Mouse (Mus musculus) intestine, postnatal 0 days (tissue): Measurements from ENCODE around the gene Krt27. TPM values are rescaled to one million over a fixed set of nuclear protein-coding genes. Genes with fewer than 3 reads are reported as not detected.

Source experiments
- ATAC-seq: fragments of 200-750 bp; cut with Nextera tagmentation; 2 replicates; pipeline ENCODE4 v1.8.0; 2017; ENCODE audit warnings: mild to moderate bottlenecking, moderate TSS enrichment, moderate library complexity
- H3K27ac ChIP-seq: fragments of 300-500 bp; sonication (generic); 2 replicates; pipeline ENCODE4 v1.5.1; 2014; ENCODE audit warnings: mild to moderate bottlenecking, low read depth, low read length, moderate library complexity
- H3K27me3 ChIP-seq: fragments of 300-500 bp; sonication (generic); replicated peaks from 2 replicates; pipeline ENCODE4 v1.6.1; 2014; ENCODE audit warnings: low read length, mixed read lengths; ENCODE audit not compliant: control insufficient read depth, insufficient read depth
- H3K36me3 ChIP-seq: fragments of 300-500 bp; sonication (generic); 2 replicates; pipeline ENCODE4 v1.6.1; 2014; ENCODE audit warnings: mild to moderate bottlenecking, moderate library complexity; ENCODE audit not compliant: control insufficient read depth, insufficient read depth
- H3K4me1 ChIP-seq: fragments of 300-500 bp; sonication (generic); replicated peaks from 2 replicates; pipeline ENCODE4 v1.6.1; 2014; ENCODE audit warnings: antibody characterized with exemption, low read length, mixed read lengths; ENCODE audit not compliant: control insufficient read depth, insufficient read depth
- H3K4me2 ChIP-seq: fragments of 300-500 bp; sonication (generic); replicated peaks from 2 replicates; pipeline ENCODE4 v1.6.1; 2014; ENCODE audit warnings: low read depth, mild to moderate bottlenecking, moderate library complexity
- H3K4me3 ChIP-seq: fragments of 300-500 bp; sonication (generic); 2 replicates; pipeline ENCODE4 v1.5.1; 2014; ENCODE audit warnings: low read depth, low read length
- H3K9ac ChIP-seq: fragments of 300-500 bp; sonication (generic); 2 replicates; pipeline ENCODE4 v1.6.1; 2014; ENCODE audit warnings: mild to moderate bottlenecking, low read depth, low read length
- H3K9me3 ChIP-seq: fragments of 300-500 bp; sonication (generic); 2 replicates; pipeline ENCODE4 v1.6.1; 2016; ENCODE audit warnings: mixed run types; ENCODE audit not compliant: control insufficient read depth
- CTCF ChIP-seq: sonication (generic); IDR thresholded peaks from 2 replicates; pipeline ENCODE4 v1.5.1; 2016; ENCODE audit warnings: low read depth, mild to moderate bottlenecking, control low read depth, antibody characterized with exemption, moderate library complexity
- WGBS: fragments of 180-500 bp; shearing (Covaris S2); extraction: QIAGEN DNeasy Blood & Tissue Kit; methylation state at CpG from one replicate; pipeline ENCODE4 v1.1.7; 2014; 5-methylcytosine and 5-hydroxymethylcytosine counted together
- polyA plus RNA-seq: library from polyadenylated mRNA; unstranded; fragments of >200 nt; fragmentation: Nextera tagmentation; extraction: Ambion mirVana; gene quantifications from 2 replicates; pipeline ENCODE4 v1.2.1, GENCODE M21; 2015

Gene Krt27
- polyA plus RNA-seq, 1 experiment from 2014 or later: not detected

- H3K9me3 ChIP-seq: no peaks in the 10 kb centered on the region
- H3K4me3 ChIP-seq: 0 out of 2 replicates have a peak overlapping the region, but pooled peaks have one; percentile 3
- H3K27me3 ChIP-seq: no peaks in the 10 kb centered on the region
- H3K4me1 ChIP-seq: no peaks in the 10 kb centered on the region
- TF ChIP-seq CTCF: no peak
- H3K9ac ChIP-seq: no peak overlapping the region
- no peak overlapping the region for H3K27ac ChIP-seq
- H3K36me3 ChIP-seq: no peaks in the 10 kb centered on the region
- peak overlapping the region; percentile 41 for H3K4me2 ChIP-seq
- WGBS: 33% methylated on average over 9 of the region's 9 CpGs
- ATAC-seq: no peak
Measured at GRCm38 (mm10) chr11:99319127-99319526, 31.8 kb downstream of the Krt27 start.

DNA sequence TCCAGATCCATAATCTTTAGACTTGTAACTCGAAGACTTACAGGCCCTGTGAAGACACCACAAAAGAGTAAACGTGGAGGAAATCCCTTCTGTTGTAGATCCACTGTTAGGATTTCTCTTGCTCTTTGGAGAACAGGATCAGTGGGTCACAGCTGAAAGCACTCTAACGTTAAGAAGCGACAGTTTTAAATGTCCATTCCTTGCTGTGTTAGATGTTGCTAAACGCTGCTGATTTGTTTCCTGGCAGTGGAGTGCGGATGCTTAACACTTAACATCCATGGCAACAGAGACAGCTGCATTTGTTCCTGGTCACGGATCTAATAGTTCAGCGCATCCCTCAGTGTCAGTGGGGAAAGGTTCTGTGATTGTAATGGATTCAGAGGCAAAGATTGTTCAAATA is 34.4 kb downstream of the Krt27 start:
- H3K9ac ChIP-seq: no peak overlapping the region
- H3K27me3 ChIP-seq: no peaks in the 10 kb centered on the region
- no peak for TF ChIP-seq CTCF
- H3K4me2 ChIP-seq: no peak overlapping the region
- ATAC-seq: no peak
- no peaks in the 10 kb centered on the region for H3K4me1 ChIP-seq
- 53% methylated on average over 8 of the region's 8 CpGs for WGBS
- H3K4me3 ChIP-seq: no peak overlapping the region
- H3K9me3 ChIP-seq: no peaks in the 10 kb centered on the region
- no peaks in the 10 kb centered on the region for H3K36me3 ChIP-seq
- H3K27ac ChIP-seq: no peak overlapping the region

DNA sequence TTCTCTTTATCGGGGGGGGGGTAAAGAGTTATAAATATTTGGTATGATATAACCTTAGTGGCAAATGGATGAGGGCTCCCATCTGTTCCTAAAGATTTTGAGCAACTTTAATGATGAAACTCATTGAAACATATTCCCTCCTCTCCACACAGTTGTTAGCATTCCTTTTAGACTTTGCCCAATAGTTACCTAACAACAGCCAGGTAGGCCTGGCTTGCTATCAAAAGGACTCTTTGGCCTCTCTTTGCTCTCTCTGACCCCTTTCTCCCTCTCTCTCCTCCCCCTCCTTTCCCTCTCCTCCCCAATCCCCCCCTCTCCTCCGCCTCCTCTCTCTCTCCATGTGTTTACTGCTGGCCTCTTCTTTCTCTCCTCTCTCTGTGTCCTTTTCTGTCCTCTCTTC is 36.3 kb downstream of the Krt27 start:
- Histone ChIP-seq H3K9me3 (no peaks in the 10 kb centered on the region), H3K4me1 (no peaks in the 10 kb centered on the region), H3K27ac (no peak overlapping the region), H3K4me3 (no peak overlapping the region), H3K27me3 (no peaks in the 10 kb centered on the region), H3K9ac (no peak overlapping the region), H3K36me3 (no peaks in the 10 kb centered on the region), H3K4me2 (no peak overlapping the region)
- ATAC-seq: no peak
- 62% methylated on average over 2 of the region's 2 CpGs for WGBS
- no peak for TF ChIP-seq CTCF

GRCm38 (mm10) chr11:99310882-99311281 is 40.0 kb downstream of the Krt27 start:
- no peak for ATAC-seq
- H3K4me2 ChIP-seq: no peak overlapping the region
- H3K4me3 ChIP-seq: no peak overlapping the region
- 81% methylated on average over 1 of the region's 1 CpGs for WGBS
- H3K27ac ChIP-seq: no peak overlapping the region
- H3K36me3 ChIP-seq: no peaks in the 10 kb centered on the region
- no peaks in the 10 kb centered on the region for H3K4me1 ChIP-seq
- no peaks in the 10 kb centered on the region for H3K9me3 ChIP-seq
- TF ChIP-seq CTCF: peak; percentile 69
- no peaks in the 10 kb centered on the region for H3K27me3 ChIP-seq
- H3K9ac ChIP-seq: no peak overlapping the region

GRCm38 (mm10) chr11:99307579-99307978 is 43.3 kb downstream of the Krt27 start:
- no peak for ATAC-seq
- H3K4me3 ChIP-seq: no peak overlapping the region
- no peak overlapping the region for H3K9ac ChIP-seq
- H3K4me2 ChIP-seq: no peak overlapping the region
- no peaks in the 10 kb centered on the region for H3K4me1 ChIP-seq
- H3K9me3 ChIP-seq: no peaks in the 10 kb centered on the region
- no peaks in the 10 kb centered on the region for H3K36me3 ChIP-seq
- peak; percentile 76 for TF ChIP-seq CTCF
- H3K27ac ChIP-seq: no peak overlapping the region
- WGBS: 40% methylated on average over 2 of the region's 2 CpGs
- no peaks in the 10 kb centered on the region for H3K27me3 ChIP-seq

Other genes with a start within 250 kb of the Krt27 start
- gene Ccr7, start 196.0 kb downstream of the Krt27 start, polyA plus RNA-seq: 0.14 TPM in 1 of 2 replicates, not detected in the other
- 73.1 and 80.0 TPM in 2 replicates for gene Smarce1, start 120.1 kb downstream of the Krt27 start, polyA plus RNA-seq
- gene Krt222, start 107.0 kb downstream of the Krt27 start, polyA plus RNA-seq: 0.42 and 0.61 TPM in 2 replicates
- 0.08 TPM in 1 of 2 replicates, not detected in the other for gene Krt24, start 65.8 kb downstream of the Krt27 start, polyA plus RNA-seq
- 0.26 and 0.52 TPM in 2 replicates for gene Krt25, start 28.2 kb downstream of the Krt27 start, polyA plus RNA-seq
- gene Krt26, start 13.1 kb downstream of the Krt27 start, polyA plus RNA-seq: not detected in 2 replicates
- gene Krt28, start 23.8 kb upstream of the Krt27 start, polyA plus RNA-seq: not detected in 2 replicates
- gene Krt10, start 38.3 kb upstream of the Krt27 start, polyA plus RNA-seq: 13.6 and 14.5 TPM in 2 replicates
- gene Krt12, start 71.2 kb upstream of the Krt27 start, polyA plus RNA-seq: 0.07 and 0.10 TPM in 2 replicates
- gene Krt20, start 87.0 kb upstream of the Krt27 start, polyA plus RNA-seq: 166 and 189 TPM in 2 replicates
- gene Krt23, start 142.0 kb upstream of the Krt27 start, polyA plus RNA-seq: 8.0 and 9.9 TPM in 2 replicates
- gene Krt39, start 170.2 kb upstream of the Krt27 start, polyA plus RNA-seq: not detected in 2 replicates
- not detected in 2 replicates for gene Krt40, start 192.1 kb upstream of the Krt27 start, polyA plus RNA-seq
- not detected in 2 replicates for gene Krtap3-3, start 199.8 kb upstream of the Krt27 start, polyA plus RNA-seq
- not detected in 2 replicates for gene Krtap3-2, start 205.7 kb upstream of the Krt27 start, polyA plus RNA-seq
- gene Gm11939, start 208.4 kb upstream of the Krt27 start, polyA plus RNA-seq: not detected in 2 replicates
- gene Krtap3-1, start 215.5 kb upstream of the Krt27 start, polyA plus RNA-seq: 3.4 and 4.2 TPM in 2 replicates
- not detected in 2 replicates for gene Krtap1-5, start 229.9 kb upstream of the Krt27 start, polyA plus RNA-seq
- not detected in 2 replicates for gene Krtap1-4, start 232.6 kb upstream of the Krt27 start, polyA plus RNA-seq
- not detected in 2 replicates for gene Krtap1-3, start 240.2 kb upstream of the Krt27 start, polyA plus RNA-seq
- not detected in 2 replicates for gene Krtap9-3, start 247.0 kb upstream of the Krt27 start, polyA plus RNA-seq